Mouse (Mus musculus): Measurements from ENCODE around the gene Tmem37.

Gene Tmem37

GRCm38 (mm10) chr1:120057674-120058430 lies 16.0 kb downstream of the Tmem37 start:
- no peak for DNase-seq (ENCODE audit: low spot score in 2 of 2)

GRCm38 (mm10) chr1:120057044-120057443 lies 16.8 kb downstream of the Tmem37 start:
- no peak for DNase-seq (ENCODE audit: low spot score in 2 of 2)

- DNase-seq (ENCODE audit: low spot score in 2 of 2) = no peak
Observed at GRCm38 (mm10) chr1:120056236-120056635, 17.6 kb downstream of the Tmem37 start.

- no peak for DNase-seq (ENCODE audit: low spot score in 2 of 2)
Observed at GRCm38 (mm10) chr1:120055475-120055874, 18.4 kb downstream of the Tmem37 start.

GRCm38 (mm10) chr1:120054997-120055396 lies 18.9 kb downstream of the Tmem37 start:
- DNase-seq (ENCODE audit: low spot score in 2 of 2) = no peak

- DNase-seq (ENCODE audit: low spot score in 2 of 2) = no peak
Observed at GRCm38 (mm10) chr1:120051070-120051469, 22.8 kb downstream of the Tmem37 start.

- DNase-seq (ENCODE audit: low spot score in 2 of 2) = no peak
Observed at GRCm38 (mm10) chr1:120047325-120047724, 26.5 kb downstream of the Tmem37 start.

GRCm38 (mm10) chr1:120044584-120044983 lies 29.3 kb downstream of the Tmem37 start:
- no peak for DNase-seq (ENCODE audit: low spot score in 2 of 2)

GRCm38 (mm10) chr1:120042421-120042820 lies 31.5 kb downstream of the Tmem37 start:
- no peak for DNase-seq (ENCODE audit: low spot score in 2 of 2)

GRCm38 (mm10) chr1:120038594-120038993 lies 35.3 kb downstream of the Tmem37 start:
- DNase-seq (ENCODE audit: low spot score in 2 of 2) = no peak

GRCm38 (mm10) chr1:120037021-120037683 lies 36.7 kb downstream of the Tmem37 start:
- no peak for DNase-seq (ENCODE audit: low spot score in 2 of 2)

GRCm38 (mm10) chr1:120035456-120036034 lies 38.3 kb downstream of the Tmem37 start:
- no peak for DNase-seq (ENCODE audit: low spot score in 2 of 2)

GRCm38 (mm10) chr1:120034793-120035192 lies 39.1 kb downstream of the Tmem37 start:
- DNase-seq (ENCODE audit: low spot score in 2 of 2) = no peak

GRCm38 (mm10) chr1:120033469-120033854 lies 40.4 kb downstream of the Tmem37 start:
- DNase-seq (ENCODE audit: low spot score in 2 of 2) = no peak

- DNase-seq (ENCODE audit: low spot score in 2 of 2) = peak; percentile 53 to 64
Observed at GRCm38 (mm10) chr1:120032804-120033468, 40.9 kb downstream of the Tmem37 start.

GRCm38 (mm10) chr1:120030474-120030873 lies 43.4 kb downstream of the Tmem37 start:
- no peak for DNase-seq (ENCODE audit: low spot score in 2 of 2)

GRCm38 (mm10) chr1:120027693-120028092 lies 46.2 kb downstream of the Tmem37 start:
- no peak for DNase-seq (ENCODE audit: low spot score in 2 of 2)

- no peak for DNase-seq (ENCODE audit: low spot score in 2 of 2)
Observed at GRCm38 (mm10) chr1:120025050-120025439, 48.8 kb downstream of the Tmem37 start.

GRCm38 (mm10) chr1:120024331-120025049 lies 49.4 kb downstream of the Tmem37 start:
- DNase-seq (ENCODE audit: low spot score in 2 of 2) = no peak

GRCm38 (mm10) chr1:120021951-120022350 lies 51.9 kb downstream of the Tmem37 start:
- DNase-seq (ENCODE audit: low spot score in 2 of 2) = no peak

- DNase-seq (ENCODE audit: low spot score in 2 of 2) = no peak
Observed at GRCm38 (mm10) chr1:120020322-120020897, 53.5 kb downstream of the Tmem37 start.
